Mouse (Mus musculus): ENCODE data around the gene Wnt5a. TPM values are rescaled to one million over a fixed set of nuclear protein-coding genes. Genes with fewer than 3 reads are reported as not detected.

Wnt5a gene
- 19.5 TPM for polyA plus RNA-seq (2021)

- ChIA-PET POLR2A (interaction anchor here (0.7 kb wide), 2 partner anchors 88 to 406 kb away, joined by 3 to 4 read pairs; no protein-coding TSS in a partner anchor), CTCF (interaction anchor here (1.5 kb wide), 1 partner anchor 697 kb away, joined by 3 read pairs; no protein-coding TSS in a partner anchor)
- no peaks in the 10 kb centered on the region for H3K27me3 ChIP-seq
- in situ Hi-C loops (cut with MboI; ENCODE audit: low pct_unique_long_range_greater_than_20kb) = loop anchor here (5.0 to 10.0 kb wide), 5 partner anchors 220 to 697 kb away; no protein-coding TSS in a partner anchor
- no peak for TF ChIP-seq CTCF (IDR thresholded peaks at IDR 0.05)
- ATAC-seq = peak; percentile 10
- peak; percentile 25 for DNase-seq (ENCODE audit: low read depth, low spot score)
These were observed at the start of gene Wnt5a for GRCm38 (mm10) chr14:28504101-28505050. Gene Wnt5a, plus strand, starts transcription at chr14:28504750.

DNA sequence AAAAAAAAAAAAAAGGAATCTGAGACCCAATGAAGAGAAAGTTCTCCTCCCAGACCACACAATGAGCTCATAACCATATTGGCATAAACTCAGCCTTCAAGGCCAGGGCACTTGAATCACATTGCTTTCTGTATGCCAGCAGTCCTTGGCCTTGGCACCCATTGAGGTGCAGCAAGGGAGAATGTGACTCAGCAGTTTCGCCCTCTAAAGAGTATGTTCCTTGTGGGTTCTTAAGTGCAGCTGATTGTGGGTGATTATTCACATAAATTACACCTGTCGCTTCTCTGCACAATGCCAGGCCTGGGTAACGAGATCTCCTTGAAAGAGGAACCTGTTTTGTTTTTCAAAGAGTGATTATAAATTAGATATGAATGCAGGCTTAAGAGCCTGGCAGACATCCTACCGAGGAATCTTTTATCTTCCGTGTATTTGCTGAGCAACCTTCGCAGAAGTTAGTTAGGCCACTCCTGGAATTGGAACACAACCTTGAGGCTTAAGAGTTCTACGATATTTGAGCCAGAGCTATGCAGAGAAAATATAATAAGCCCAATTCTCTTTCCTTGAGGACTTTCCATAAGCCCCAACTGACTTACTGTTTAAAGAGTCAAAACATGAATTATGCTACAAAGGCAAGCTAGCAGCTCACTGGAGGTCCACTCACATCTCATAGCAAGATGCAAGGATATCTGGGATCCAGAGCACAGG is 48.0 kb upstream of the Wnt5a start:
- in situ Hi-C loops (cut with MboI; ENCODE audit: low pct_unique_long_range_greater_than_20kb) = no loop called here
- DNase-seq (ENCODE audit: low read depth, low spot score) (peak; percentile 53), ATAC-seq (peak; percentile 35)
- no peaks in the 10 kb centered on the region for H3K27me3 ChIP-seq
- TF ChIP-seq CTCF (IDR thresholded peaks at IDR 0.05) = no peak
- ChIA-PET POLR2A (interaction anchor here (0.7 kb wide), 1 partner anchor 43 kb away, joined by 5 read pairs; no protein-coding TSS in a partner anchor), CTCF (interaction anchor here (1.2 to 1.3 kb wide), 2 partner anchors 9 to 45 kb away, joined by 3 read pairs; no protein-coding TSS in a partner anchor)

DNA sequence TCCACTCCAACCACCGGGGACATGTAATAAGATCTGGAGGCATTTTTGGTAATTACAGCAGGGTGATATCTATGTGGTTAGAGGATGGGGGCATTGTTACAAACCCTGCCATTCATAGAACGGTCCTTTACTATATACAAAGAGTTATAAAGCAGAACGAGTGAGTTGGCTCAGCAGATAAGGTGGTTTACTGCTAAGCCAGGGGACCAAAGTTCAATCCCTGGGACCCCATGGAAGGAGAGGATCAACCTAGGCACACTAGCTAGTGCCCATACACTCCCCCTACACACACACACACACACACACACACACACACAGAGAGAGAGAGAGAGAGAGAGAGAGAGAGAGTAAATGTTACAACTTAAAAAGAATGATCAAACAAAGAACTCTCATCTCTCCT is 47.1 kb upstream of the Wnt5a start:
- ChIA-PET POLR2A (no interaction called here), CTCF (no interaction called here)
- ATAC-seq = no peak
- no peak for TF ChIP-seq CTCF (IDR thresholded peaks at IDR 0.05)
- no peak for DNase-seq (ENCODE audit: low read depth, low spot score)
- in situ Hi-C loops (cut with MboI; ENCODE audit: low pct_unique_long_range_greater_than_20kb) = no loop called here
- H3K27me3 ChIP-seq = no peaks in the 10 kb centered on the region

GRCm38 (mm10) chr14:28467956-28468355 is 36.6 kb upstream of the Wnt5a start:
- peak; percentile 8 for TF ChIP-seq CTCF (IDR thresholded peaks at IDR 0.05)
- DNase-seq (ENCODE audit: low read depth, low spot score) (no peak), ATAC-seq (peak; percentile 39)
- peaks cover 5% of the 10 kb centered on the region for H3K27me3 ChIP-seq
- in situ Hi-C loops (cut with MboI; ENCODE audit: low pct_unique_long_range_greater_than_20kb) = no loop called here
- ChIA-PET POLR2A (no interaction called here), CTCF (no interaction called here)

DNA sequence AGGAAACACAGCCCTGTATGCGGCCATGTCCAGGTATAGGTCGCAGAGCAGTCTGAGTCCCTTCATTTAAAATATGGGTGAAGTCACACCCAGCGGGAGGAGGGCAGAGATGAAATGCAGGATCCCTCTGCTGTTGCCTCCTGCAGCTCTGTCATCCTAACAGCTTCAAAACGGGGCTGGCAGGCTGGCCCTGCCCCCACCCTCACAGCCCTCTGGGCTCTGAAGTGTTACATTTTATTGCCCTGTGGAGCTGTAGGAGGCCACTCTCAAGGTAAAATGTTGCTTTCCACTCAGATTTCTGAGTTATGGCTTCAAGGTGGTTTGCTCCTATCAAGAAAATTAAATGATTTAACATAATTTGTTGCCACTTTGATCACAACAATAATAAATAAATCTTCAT is 34.9 kb upstream of the Wnt5a start:
- in situ Hi-C loops (cut with MboI; ENCODE audit: low pct_unique_long_range_greater_than_20kb) = no loop called here
- CTCF ChIA-PET = no interaction called here

DNA sequence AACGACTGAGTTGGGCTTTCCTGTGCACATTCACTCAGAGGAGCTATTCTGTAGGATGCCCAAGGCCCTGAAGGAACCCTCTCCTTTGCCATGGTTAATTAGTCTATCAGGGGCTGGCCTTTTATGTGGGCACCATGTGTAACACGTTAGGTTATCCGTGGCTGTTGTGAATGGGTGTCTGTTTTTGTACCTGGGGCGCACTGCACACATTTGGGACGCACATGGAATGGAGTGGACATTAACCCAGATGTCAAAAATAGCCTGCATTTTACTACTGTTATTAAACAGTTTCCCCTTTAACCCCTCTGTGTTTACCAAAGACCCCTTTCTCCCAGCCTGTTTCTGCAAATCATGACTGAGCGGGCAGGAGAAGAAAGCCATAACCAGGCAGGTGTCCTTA is 34.3 kb upstream of the Wnt5a start:
- DNase-seq (ENCODE audit: low read depth, low spot score) (no peak), ATAC-seq (no peak)
- POLR2A ChIA-PET = no interaction called here
- CTCF ChIA-PET = no interaction called here
- in situ Hi-C loops (cut with MboI; ENCODE audit: low pct_unique_long_range_greater_than_20kb) = no loop called here
- no peaks in the 10 kb centered on the region for H3K27me3 ChIP-seq
- TF ChIP-seq CTCF (IDR thresholded peaks at IDR 0.05) = no peak

More for the DNA sequence above, 34.9 kb upstream of the Wnt5a start:
- no peaks in the 10 kb centered on the region for H3K27me3 ChIP-seq
- no peak for TF ChIP-seq CTCF (IDR thresholded peaks at IDR 0.05)
- no peak for ATAC-seq
- DNase-seq (ENCODE audit: low read depth, low spot score) = no peak
- POLR2A ChIA-PET = no interaction called here

- no peak for DNase-seq (ENCODE audit: low read depth, low spot score)
- POLR2A ChIA-PET = no interaction called here
- in situ Hi-C loops (cut with MboI; ENCODE audit: low pct_unique_long_range_greater_than_20kb) = no loop called here
- CTCF ChIA-PET = no interaction called here
- no peaks in the 10 kb centered on the region for H3K27me3 ChIP-seq
- TF ChIP-seq CTCF (IDR thresholded peaks at IDR 0.05) = no peak
- ATAC-seq = no peak
These were observed 29.5 kb upstream of the Wnt5a start for GRCm38 (mm10) chr14:28475012-28475411.

GRCm38 (mm10) chr14:28475421-28475820 is 29.1 kb upstream of the Wnt5a start:
- ChIA-PET CTCF (no interaction called here), POLR2A (no interaction called here)
- DNase-seq (ENCODE audit: low read depth, low spot score) = no peak
- in situ Hi-C loops (cut with MboI; ENCODE audit: low pct_unique_long_range_greater_than_20kb) = no loop called here
- ATAC-seq = no peak
- TF ChIP-seq CTCF (IDR thresholded peaks at IDR 0.05) = no peak
- H3K27me3 ChIP-seq = no peaks in the 10 kb centered on the region

GRCm38 (mm10) chr14:28476746-28477145 is 27.8 kb upstream of the Wnt5a start:
- in situ Hi-C loops (cut with MboI; ENCODE audit: low pct_unique_long_range_greater_than_20kb) = no loop called here
- POLR2A ChIA-PET = no interaction called here
- H3K27me3 ChIP-seq = no peaks in the 10 kb centered on the region
- DNase-seq (ENCODE audit: low read depth, low spot score) (no peak), ATAC-seq (no peak)
- CTCF ChIA-PET = no interaction called here
- no peak for TF ChIP-seq CTCF (IDR thresholded peaks at IDR 0.05)

GRCm38 (mm10) chr14:28480866-28481265 is 23.7 kb upstream of the Wnt5a start:
- ChIA-PET POLR2A (no interaction called here), CTCF (no interaction called here)
- no peaks in the 10 kb centered on the region for H3K27me3 ChIP-seq
- in situ Hi-C loops (cut with MboI; ENCODE audit: low pct_unique_long_range_greater_than_20kb) = no loop called here
- DNase-seq (ENCODE audit: low read depth, low spot score) (no peak), ATAC-seq (no peak)
- TF ChIP-seq CTCF (IDR thresholded peaks at IDR 0.05) = no peak

DNA sequence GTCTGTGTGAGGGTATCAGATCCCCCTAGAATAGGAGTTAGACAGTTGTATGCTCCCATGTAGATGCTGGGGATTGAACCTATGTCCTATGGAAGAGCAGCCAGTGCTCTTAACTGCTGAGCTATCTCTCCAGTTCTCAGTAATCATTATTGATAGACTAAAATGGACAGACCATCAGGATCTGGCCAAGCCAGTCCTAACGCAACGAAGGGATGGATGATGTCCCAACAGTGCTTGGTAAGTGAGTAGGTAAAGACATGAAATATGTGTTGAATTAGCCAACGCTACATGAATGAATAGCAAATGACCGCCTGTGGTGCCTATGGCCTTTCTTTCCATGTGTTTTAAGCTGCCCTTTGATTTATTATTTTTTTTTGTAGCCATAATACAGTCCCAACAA is 10.7 kb upstream of the Wnt5a start:
- in situ Hi-C loops (cut with MboI; ENCODE audit: low pct_unique_long_range_greater_than_20kb) = no loop called here
- ChIA-PET CTCF (no interaction called here), POLR2A (interaction anchor here (0.6 kb wide), 1 partner anchor 1656 kb away, joined by 3 read pairs; no protein-coding TSS in a partner anchor)
- no peaks in the 10 kb centered on the region for H3K27me3 ChIP-seq
- ATAC-seq (no peak), DNase-seq (ENCODE audit: low read depth, low spot score) (no peak)
- no peak for TF ChIP-seq CTCF (IDR thresholded peaks at IDR 0.05)

Measured in Patski (cell line).